ENCODE assay signal across 21 mouse cellular contexts in genomic region chr10:95569441-95569840, GRCm38 (mm10). TPM values are rescaled to one million over a fixed set of nuclear protein-coding genes. Genes with fewer than 3 reads are reported as not detected.
DNase-seq lines count a peak whose midpoint lies in the region; ATAC-seq and TF ChIP-seq lines count a peak whose summit lies in the region.
"Had no signal": no experiment of that assay in that cellular context is flagged by ENCODE, and none has a peak within 500 bp of the region (broad histone marks: within the 10 kb centered on the region; RNA-seq: fewer than 3 reads in every experiment).

No protein-coding gene starts in this region.

- TF ChIP-seq POLR2A in thymus, adult 2 months (IDR thresholded peaks at IDR 0.05; ENCODE audit: control insufficient read depth, extremely low read depth, insufficient read depth, low read length, poor library complexity) = no peak

- no peaks in the 10 kb centered on the region for H3K36me3 ChIP-seq in heart, embryonic 10.5 days
- H3K36me3 ChIP-seq in liver, embryonic 15.5 days (replicated peaks) = no peaks in the 10 kb centered on the region
- no peaks in the 10 kb centered on the region for H3K36me3 ChIP-seq in thymus, adult 2 months (ENCODE audit: control insufficient read depth, insufficient read depth, low read length)
- H3K36me3 ChIP-seq: embryonic facial prominence, embryonic 13.5 days; hindbrain, embryonic 13.5 days; limb, embryonic 12.5 days; lung, embryonic 15.5 days had no signal

- ATAC-seq in erythroid progenitor cell, adult 5-6 weeks (replicated peaks; ENCODE audit: low FRiP score, poor library complexity, severe bottlenecking) = peak; percentile 96
- peak; percentile 97 for ATAC-seq in liver, embryonic 15.5 days (ENCODE audit: insufficient read depth)
- ATAC-seq: CD4-positive, CD25-positive, alpha-beta regulatory T cell, adult 4 months had no signal

- 36% methylated on average over 2 of the region's 2 CpGs for WGBS in heart, embryonic 10.5 days
- 2% methylated on average over 2 of the region's 2 CpGs for WGBS in liver, embryonic 15.5 days (ENCODE audit: insufficient replicate concordance)
- 79% methylated on average over 2 of the region's 2 CpGs for WGBS in thymus, adult 2 months

- no peaks in the 10 kb centered on the region for H3K9me3 ChIP-seq in heart, embryonic 10.5 days
- H3K9me3 ChIP-seq in liver, embryonic 15.5 days (replicated peaks) = no peaks in the 10 kb centered on the region
- H3K9me3 ChIP-seq: embryonic facial prominence, embryonic 13.5 days; hindbrain, embryonic 13.5 days; limb, embryonic 12.5 days; lung, embryonic 15.5 days; megakaryocyte, embryonic 14.5 days had no signal

- H3K4me3 ChIP-seq in heart, embryonic 10.5 days = no peak overlapping the region
- no peak overlapping the region for H3K4me3 ChIP-seq in liver, embryonic 15.5 days (replicated peaks)
- H3K4me3 ChIP-seq in thymus, adult 2 months (ENCODE audit: control insufficient read depth, insufficient read depth, low read length) = no peak overlapping the region
- H3K4me3 ChIP-seq: embryonic facial prominence, embryonic 13.5 days; hindbrain, embryonic 13.5 days; layer of hippocampus, adult 2 months; limb, embryonic 12.5 days; lung, embryonic 15.5 days; megakaryocyte, embryonic 14.5 days had no signal

- no peak for TF ChIP-seq CTCF in thymus, adult 2 months (IDR thresholded peaks at IDR 0.05; ENCODE audit: borderline replicate concordance, control insufficient read depth, extremely low read depth, insufficient read depth, low read length, poor library complexity)

- H3K27me3 ChIP-seq in heart, embryonic 10.5 days (ENCODE audit: insufficient read depth, poor library complexity, severe bottlenecking) = no peaks in the 10 kb centered on the region
- no peaks in the 10 kb centered on the region for H3K27me3 ChIP-seq in liver, embryonic 15.5 days
- no peaks in the 10 kb centered on the region for H3K27me3 ChIP-seq in thymus, adult 2 months (ENCODE audit: control insufficient read depth, insufficient read depth, low read length)
- H3K27me3 ChIP-seq: embryonic facial prominence, embryonic 13.5 days; hindbrain, embryonic 13.5 days; limb, embryonic 12.5 days; lung, embryonic 15.5 days; megakaryocyte, embryonic 14.5 days had no signal

- peaks cover 11% of the 10 kb centered on the region for H3K4me1 ChIP-seq in heart, embryonic 10.5 days
- peaks cover 56% of the 10 kb centered on the region for H3K4me1 ChIP-seq in liver, embryonic 15.5 days (replicated peaks)
- peaks cover 11% of the 10 kb centered on the region for H3K4me1 ChIP-seq in thymus, adult 2 months (replicated peaks; ENCODE audit: control insufficient read depth, insufficient read depth, low read length)

- H3K27ac ChIP-seq in heart, embryonic 10.5 days = peak overlapping the region; percentile 3; the same call in 1 of the 2 replicates
- peak overlapping the region; percentile 91 for H3K27ac ChIP-seq in liver, embryonic 15.5 days (replicated peaks)
- H3K27ac ChIP-seq in thymus, adult 2 months (ENCODE audit: control insufficient read depth, insufficient read depth, low read length) = no peak overlapping the region
- H3K27ac ChIP-seq: embryonic facial prominence, embryonic 13.5 days; hindbrain, embryonic 13.5 days; kidney, postnatal 0 days; layer of hippocampus, adult 2 months; limb, embryonic 12.5 days; lung, embryonic 15.5 days had no signal

- peak overlapping the region; percentile 57 for H3K4me2 ChIP-seq in liver, embryonic 15.5 days
- H3K4me2 ChIP-seq: embryonic facial prominence, embryonic 13.5 days; hindbrain, embryonic 13.5 days; limb, embryonic 12.5 days; lung, embryonic 15.5 days had no signal

- peak; percentile 66 for DNase-seq in heart, embryonic 10.5 days (ENCODE audit: low spot score)
- DNase-seq in heart, adult 18-20 months = no peak
- peak; percentile 72 for DNase-seq in MEL-GATA-1-ER (ENCODE audit: extremely low read depth, low read depth)
- DNase-seq in thymus, adult 2 months = no peak
- no peak for DNase-seq in gastrocnemius, adult 18-20 months (ENCODE audit: low spot score)
- DNase-seq in T-cell, adult 2 months (ENCODE audit: low spot score) = no peak
- DNase-seq: adrenal gland, postnatal 10 days; cerebellum, adult 8-10 months; gastrocnemius, postnatal 36 days; kidney, adult 11 months; thymus, postnatal 4 days had no signal

- peak overlapping the region; percentile 28 for H3K9ac ChIP-seq in liver, embryonic 15.5 days
- H3K9ac ChIP-seq: embryonic facial prominence, embryonic 13.5 days; hindbrain, embryonic 13.5 days; limb, embryonic 12.5 days; lung, embryonic 15.5 days had no signal

RNA-seq across cellular contexts. Expression of gene Nudt4, which starts 5.5 kb away (rescaled TPM):
- polyA plus RNA-seq in heart, embryonic 10.5 days (2016; fragmentation: Nextera tagmentation; extraction: Ambion mirVana) = 92.7 and 104 TPM in 2 replicates
- total RNA-seq in heart, adult 18-20 months (2021) = 100 to 1,000 TPM; 308 to 356 TPM
- 271 and 342 TPM in 2 replicates for total RNA-seq in erythroid progenitor cell, adult 5-6 weeks (2015; ENCODE audit: low replicate concordance)
- total RNA-seq in erythroid progenitor cell, adult 5-6 weeks (2017; ENCODE audit: low replicate concordance) = 296 and 327 TPM in 2 replicates
- 85.3 and 87.5 TPM in 2 replicates for polyA plus RNA-seq in liver, embryonic 15.5 days (2015; fragmentation: Nextera tagmentation; extraction: Ambion mirVana)
- 15.9 and 20.5 TPM in 2 replicates for polyA plus RNA-seq in thymus, adult 2 months (2012; rRNA removed)
- 100 to 1,000 TPM; 287 to 374 TPM for total RNA-seq in gastrocnemius, adult 18-20 months (2021)

RNA-seq across cellular contexts. Expression of gene Ube2n, which starts 54.5 kb away (rescaled TPM):
- 328 and 389 TPM in 2 replicates for polyA plus RNA-seq in heart, embryonic 10.5 days (2016; fragmentation: Nextera tagmentation; extraction: Ambion mirVana)
- 10 to 100 TPM; 86.6 to 91.4 TPM for total RNA-seq in heart, adult 18-20 months (2021)
- 183 and 257 TPM in 2 replicates for total RNA-seq in erythroid progenitor cell, adult 5-6 weeks (2015; ENCODE audit: low replicate concordance)
- total RNA-seq in erythroid progenitor cell, adult 5-6 weeks (2017; ENCODE audit: low replicate concordance) = 59.2 and 65.6 TPM in 2 replicates
- polyA plus RNA-seq in liver, embryonic 15.5 days (2015; fragmentation: Nextera tagmentation; extraction: Ambion mirVana) = 124 and 132 TPM in 2 replicates
- polyA plus RNA-seq in thymus, adult 2 months (2012; rRNA removed) = 63.5 and 65.8 TPM in 2 replicates
- 10 to 100 TPM; 65.4 to 75.4 TPM for total RNA-seq in gastrocnemius, adult 18-20 months (2021)

Comparison
In these comparisons a context has a peak if more than half of its experiments do, and no peak if none do; other contexts are left out.
1. DNase-seq: peak in heart, embryonic 10.5 days (single experiment) and MEL-GATA-1-ER (single experiment); none in heart, adult 18-20 months (0 of 2), thymus, adult 2 months (single experiment), gastrocnemius, adult 18-20 months (single experiment) and T-cell, adult 2 months (single experiment).